Mouse (Mus musculus): ENCODE data around the gene Aspg. TPM values are rescaled to one million over a fixed set of nuclear protein-coding genes. Genes with fewer than 3 reads are reported as not detected.

Aspg gene
- polyA plus RNA-seq, 1 experiment from 2014 or later, result 0.66 TPM

GRCm38 (mm10) chr12:112100106-112100505, 6.4 kb upstream of the Aspg start:
- H3K27ac ChIP-seq, result no peak overlapping the region
- WGBS, result 48% methylated on average over 4 of the region's 4 CpGs
- H3K4me3 ChIP-seq, result no peak overlapping the region
- no peaks in the 10 kb centered on the region for H3K9me3 ChIP-seq (replicated peaks)
- 0 out of 2 replicates have a peak, but pooled peaks cover 5% of the 10 kb centered on the region for H3K27me3 ChIP-seq
- H3K36me3 ChIP-seq, result no peaks in the 10 kb centered on the region
- H3K9ac ChIP-seq, result no peak overlapping the region
- no peak overlapping the region for H3K4me2 ChIP-seq (replicated peaks)
- ATAC-seq (ENCODE audit: low FRiP score), result no peak
- H3K4me1 ChIP-seq, result no peaks in the 10 kb centered on the region; the same call in 1 of the 2 replicates

GRCm38 (mm10) chr12:112101045-112101444, 5.4 kb upstream of the Aspg start:
- no peak overlapping the region for H3K27ac ChIP-seq
- H3K4me3 ChIP-seq, result no peak overlapping the region
- 62% methylated on average over 4 of the region's 4 CpGs for WGBS
- H3K9me3 ChIP-seq (replicated peaks), result no peaks in the 10 kb centered on the region
- H3K36me3 ChIP-seq, result no peaks in the 10 kb centered on the region
- H3K27me3 ChIP-seq, result 0 out of 2 replicates have a peak, but pooled peaks cover 9% of the 10 kb centered on the region
- H3K4me1 ChIP-seq, result no peaks in the 10 kb centered on the region; the same call in 1 of the 2 replicates
- no peak overlapping the region for H3K4me2 ChIP-seq (replicated peaks)
- H3K9ac ChIP-seq, result no peak overlapping the region
- ATAC-seq (ENCODE audit: low FRiP score), result no peak

- Histone ChIP-seq H3K4me2 (replicated peaks) (no peak overlapping the region), H3K4me1 (peaks cover 5% of the 10 kb centered on the region), H3K9ac (no peak overlapping the region), H3K4me3 (no peak overlapping the region), H3K27ac (no peak overlapping the region), H3K36me3 (no peaks in the 10 kb centered on the region), H3K9me3 (replicated peaks) (no peaks in the 10 kb centered on the region), H3K27me3 (peaks cover 29% of the 10 kb centered on the region)
- ATAC-seq (ENCODE audit: low FRiP score), result no peak
- 90% methylated on average over 5 of the region's 5 CpGs for WGBS
Measured at GRCm38 (mm10) chr12:112103179-112103578, 3.3 kb upstream of the Aspg start.

- Histone ChIP-seq H3K9me3 (replicated peaks) (no peaks in the 10 kb centered on the region), H3K4me2 (replicated peaks) (no peak overlapping the region), H3K4me1 (peaks cover 5% of the 10 kb centered on the region), H3K36me3 (no peaks in the 10 kb centered on the region), H3K27ac (no peak overlapping the region), H3K9ac (no peak overlapping the region), H3K27me3 (peaks cover 29% of the 10 kb centered on the region), H3K4me3 (no peak overlapping the region)
- ATAC-seq (ENCODE audit: low FRiP score), result no peak
- WGBS, result 89% methylated on average over 11 of the region's 11 CpGs
Measured at GRCm38 (mm10) chr12:112104890-112105289, 1.6 kb upstream of the Aspg start.

- WGBS, result 90% methylated on average over 8 of the region's 8 CpGs
- Histone ChIP-seq H3K36me3 (no peaks in the 10 kb centered on the region), H3K27me3 (peaks cover 41% of the 10 kb centered on the region), H3K9me3 (replicated peaks) (no peaks in the 10 kb centered on the region), H3K4me2 (replicated peaks) (no peak overlapping the region), H3K27ac (no peak overlapping the region), H3K4me1 (peaks cover 7% of the 10 kb centered on the region), H3K9ac (no peak overlapping the region), H3K4me3 (no peak overlapping the region)
- no peak for ATAC-seq (ENCODE audit: low FRiP score)
Measured at GRCm38 (mm10) chr12:112107685-112108084, 1.2 kb downstream of the Aspg start.

- H3K9ac ChIP-seq, result no peak overlapping the region
- H3K36me3 ChIP-seq, result no peaks in the 10 kb centered on the region
- peaks cover 10% of the 10 kb centered on the region for H3K4me1 ChIP-seq
- no peak overlapping the region for H3K27ac ChIP-seq
- H3K4me3 ChIP-seq, result no peak overlapping the region
- H3K27me3 ChIP-seq, result peaks cover 49% of the 10 kb centered on the region
- WGBS, result 85% methylated on average over 11 of the region's 11 CpGs
- ATAC-seq (ENCODE audit: low FRiP score), result no peak
- H3K4me2 ChIP-seq (replicated peaks), result no peak overlapping the region
- no peaks in the 10 kb centered on the region for H3K9me3 ChIP-seq (replicated peaks)
Measured at GRCm38 (mm10) chr12:112108696-112109445, 2.4 kb downstream of the Aspg start.

- no peak for ATAC-seq (ENCODE audit: low FRiP score)
- no peaks in the 10 kb centered on the region for H3K36me3 ChIP-seq
- no peak overlapping the region for H3K27ac ChIP-seq
- WGBS, result 81% methylated on average over 9 of the region's 9 CpGs
- H3K27me3 ChIP-seq, result peaks cover 55% of the 10 kb centered on the region
- no peak overlapping the region for H3K4me2 ChIP-seq (replicated peaks)
- peaks cover 10% of the 10 kb centered on the region for H3K4me1 ChIP-seq
- H3K4me3 ChIP-seq, result no peak overlapping the region
- H3K9me3 ChIP-seq (replicated peaks), result no peaks in the 10 kb centered on the region
- H3K9ac ChIP-seq, result no peak overlapping the region
Measured at GRCm38 (mm10) chr12:112109701-112110100, 3.2 kb downstream of the Aspg start.

- peaks cover 10% of the 10 kb centered on the region for H3K4me1 ChIP-seq
- H3K9ac ChIP-seq, result no peak overlapping the region
- ATAC-seq (ENCODE audit: low FRiP score), result no peak
- H3K27ac ChIP-seq, result no peak overlapping the region
- peaks cover 52% of the 10 kb centered on the region for H3K27me3 ChIP-seq
- WGBS, result 82% methylated on average over 5 of the region's 5 CpGs
- no peak overlapping the region for H3K4me2 ChIP-seq (replicated peaks)
- no peaks in the 10 kb centered on the region for H3K9me3 ChIP-seq (replicated peaks)
- H3K36me3 ChIP-seq, result no peaks in the 10 kb centered on the region
- H3K4me3 ChIP-seq, result no peak overlapping the region
Measured at GRCm38 (mm10) chr12:112111323-112111722, 4.8 kb downstream of the Aspg start.

GRCm38 (mm10) chr12:112112235-112112634, 5.8 kb downstream of the Aspg start:
- Histone ChIP-seq H3K9me3 (replicated peaks) (no peaks in the 10 kb centered on the region), H3K4me2 (replicated peaks) (no peak overlapping the region), H3K9ac (no peak overlapping the region), H3K4me3 (no peak overlapping the region), H3K27ac (no peak overlapping the region), H3K4me1 (peaks cover 5% of the 10 kb centered on the region; the same call in 1 of the 2 replicates), H3K36me3 (no peaks in the 10 kb centered on the region), H3K27me3 (peaks cover 45% of the 10 kb centered on the region)
- 88% methylated on average over 6 of the region's 6 CpGs for WGBS
- ATAC-seq (ENCODE audit: low FRiP score), result no peak

- 25% methylated on average over 13 of the region's 13 CpGs for WGBS
- ATAC-seq (ENCODE audit: low FRiP score), result no peak
- Histone ChIP-seq H3K4me3 (no peak overlapping the region), H3K4me1 (peaks cover 5% of the 10 kb centered on the region; the same call in 1 of the 2 replicates), H3K36me3 (no peaks in the 10 kb centered on the region), H3K27ac (no peak overlapping the region), H3K9ac (no peak overlapping the region), H3K9me3 (replicated peaks) (no peaks in the 10 kb centered on the region), H3K27me3 (peaks cover 39% of the 10 kb centered on the region), H3K4me2 (replicated peaks) (no peak overlapping the region)
Measured at GRCm38 (mm10) chr12:112112686-112113396, 6.4 kb downstream of the Aspg start.

- Histone ChIP-seq H3K4me2 (replicated peaks) (no peak overlapping the region), H3K9me3 (replicated peaks) (no peaks in the 10 kb centered on the region), H3K27me3 (peaks cover 37% of the 10 kb centered on the region), H3K4me1 (peaks cover 5% of the 10 kb centered on the region; the same call in 1 of the 2 replicates), H3K4me3 (no peak overlapping the region), H3K36me3 (no peaks in the 10 kb centered on the region), H3K27ac (no peak overlapping the region), H3K9ac (no peak overlapping the region)
- ATAC-seq (ENCODE audit: low FRiP score), result peak; percentile 30
- 13% methylated on average over 7 of the region's 7 CpGs for WGBS
Measured at GRCm38 (mm10) chr12:112113710-112114109, 7.2 kb downstream of the Aspg start.

GRCm38 (mm10) chr12:112117006-112117405, 10.5 kb downstream of the Aspg start:
- 86% methylated on average over 5 of the region's 5 CpGs for WGBS
- H3K27me3 ChIP-seq, result peaks cover 31% of the 10 kb centered on the region
- no peak overlapping the region for H3K27ac ChIP-seq
- H3K4me1 ChIP-seq, result peaks cover 8% of the 10 kb centered on the region; the same call in 1 of the 2 replicates
- H3K4me2 ChIP-seq (replicated peaks), result no peak overlapping the region
- H3K36me3 ChIP-seq, result no peaks in the 10 kb centered on the region
- H3K9ac ChIP-seq, result no peak overlapping the region
- no peak overlapping the region for H3K4me3 ChIP-seq
- ATAC-seq (ENCODE audit: low FRiP score), result no peak
- no peaks in the 10 kb centered on the region for H3K9me3 ChIP-seq (replicated peaks)

Data from hindbrain, embryonic 12.5 days (tissue).